Mouse (Mus musculus): ENCODE data around the gene Pdzd7.

Gene Pdzd7

DNA sequence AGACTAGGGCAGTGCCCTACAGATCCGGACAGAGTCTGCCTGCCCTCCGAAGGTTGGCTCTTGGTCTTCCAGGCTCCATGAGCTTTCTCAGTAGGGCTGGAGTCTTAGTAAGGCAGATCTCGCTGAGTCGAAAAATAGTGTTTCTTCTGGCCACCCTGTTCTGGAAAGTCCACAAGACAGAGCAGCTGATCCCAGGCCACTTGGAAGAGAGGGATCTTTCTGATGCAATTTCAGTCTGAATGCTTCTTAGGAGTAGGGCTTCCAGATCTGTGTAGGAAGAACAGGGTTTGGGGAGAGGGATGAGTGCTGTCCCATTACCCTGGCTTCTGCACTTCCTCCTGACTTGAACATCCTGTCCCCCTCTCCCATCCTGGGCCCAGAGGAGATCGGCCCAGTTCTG, at the start of gene Pdzd7:
Gene Pdzd7, minus strand, starts transcription at position 67 of the 400 bp plus-strand sequence.
- no peak for DNase-seq

GRCm38 (mm10) chr19:45081841-45082550, 36.5 kb upstream of the Pdzd7 start:
- peak; percentile 58 for DNase-seq

- DNase-seq, result peak; percentile 67
These were observed 35.8 kb upstream of the Pdzd7 start for GRCm38 (mm10) chr19:45081279-45081678.

- no peak for DNase-seq
These were observed 35.2 kb upstream of the Pdzd7 start for GRCm38 (mm10) chr19:45080711-45081110.

DNA sequence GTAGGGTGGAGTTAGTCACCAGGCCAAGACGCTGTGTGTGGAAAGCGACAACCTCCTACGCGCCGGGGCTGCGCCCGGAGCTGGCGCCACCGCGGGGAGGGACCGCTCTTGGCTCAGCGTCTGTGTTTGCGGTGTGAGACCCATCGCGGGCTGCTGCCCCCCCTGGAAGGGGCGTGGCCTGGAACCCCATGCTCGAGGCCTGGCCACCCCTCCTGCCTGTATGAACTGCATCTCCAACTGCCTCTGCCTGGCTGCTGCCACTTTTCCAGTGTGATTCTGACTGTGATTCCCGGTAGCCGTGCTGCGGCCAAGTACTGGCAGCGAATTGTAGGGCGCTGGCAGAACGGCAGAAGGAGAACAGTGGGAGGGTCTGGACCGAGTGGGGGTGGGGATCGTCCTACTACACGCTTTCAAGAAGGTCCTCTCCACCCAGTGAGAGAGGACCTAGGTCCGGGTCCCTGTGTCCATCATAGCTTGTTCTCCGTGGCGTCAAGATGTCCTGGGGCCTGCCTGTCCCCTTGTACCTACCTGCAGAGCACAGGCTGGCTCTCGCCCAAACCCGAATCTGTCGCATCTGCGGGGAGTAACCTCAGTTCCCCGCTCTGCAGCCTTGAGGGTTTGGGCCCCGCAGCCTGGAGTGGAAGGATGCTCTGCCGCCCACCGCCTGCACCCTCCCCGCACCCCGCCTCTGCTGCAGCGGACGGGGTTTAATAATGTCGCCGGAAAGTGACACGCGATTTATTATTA, 34.4 kb upstream of the Pdzd7 start:
- peak; percentile 76 for DNase-seq

GRCm38 (mm10) chr19:45078971-45079764, 33.7 kb upstream of the Pdzd7 start:
- DNase-seq, result peak; percentile 27

DNA sequence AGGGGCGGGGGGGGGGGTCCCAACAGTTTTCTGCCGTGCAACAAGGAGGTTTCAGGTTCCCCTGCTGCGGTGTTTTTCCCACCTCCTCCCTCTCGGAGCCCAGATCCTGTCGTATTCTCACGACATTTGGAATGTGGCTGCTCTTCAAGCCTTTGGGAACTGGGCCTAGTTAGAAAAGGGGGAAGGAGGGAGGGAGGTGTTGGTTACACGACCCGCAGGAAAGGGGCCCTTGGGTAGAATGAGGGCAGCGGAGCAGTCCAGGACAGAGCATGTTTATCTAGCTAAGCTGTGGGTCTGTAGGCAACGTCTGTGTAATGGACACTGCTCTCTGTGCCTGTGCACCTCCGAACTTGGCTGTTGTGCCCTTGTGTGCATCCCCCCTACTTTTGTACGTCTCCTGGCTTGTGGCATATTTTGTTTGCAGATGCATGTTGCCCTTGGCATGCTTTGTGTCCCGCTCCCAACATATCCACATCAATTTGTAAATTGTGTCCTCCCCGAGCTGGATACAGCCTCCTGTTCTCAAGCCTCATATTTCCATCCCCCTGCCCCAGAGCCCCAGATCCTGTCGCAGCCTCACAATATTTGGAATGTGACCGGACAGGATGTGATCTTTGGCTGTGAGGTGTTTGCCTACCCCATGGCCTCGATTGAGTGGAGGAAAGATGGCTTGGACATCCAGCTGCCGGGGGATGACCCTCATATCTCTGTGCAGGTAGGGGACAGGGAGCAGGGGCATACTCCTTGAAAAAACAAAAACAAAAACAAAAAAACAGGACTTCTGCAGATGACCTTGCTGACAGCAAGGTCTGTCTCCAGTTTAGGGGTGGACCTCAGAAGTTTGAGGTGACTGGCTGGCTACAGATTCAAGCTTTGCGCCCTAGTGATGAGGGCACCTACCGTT, 32.5 kb upstream of the Pdzd7 start:
- DNase-seq, result no peak

GRCm38 (mm10) chr19:45076586-45077510, 31.3 kb upstream of the Pdzd7 start:
- peak; percentile 62 for DNase-seq

DNA sequence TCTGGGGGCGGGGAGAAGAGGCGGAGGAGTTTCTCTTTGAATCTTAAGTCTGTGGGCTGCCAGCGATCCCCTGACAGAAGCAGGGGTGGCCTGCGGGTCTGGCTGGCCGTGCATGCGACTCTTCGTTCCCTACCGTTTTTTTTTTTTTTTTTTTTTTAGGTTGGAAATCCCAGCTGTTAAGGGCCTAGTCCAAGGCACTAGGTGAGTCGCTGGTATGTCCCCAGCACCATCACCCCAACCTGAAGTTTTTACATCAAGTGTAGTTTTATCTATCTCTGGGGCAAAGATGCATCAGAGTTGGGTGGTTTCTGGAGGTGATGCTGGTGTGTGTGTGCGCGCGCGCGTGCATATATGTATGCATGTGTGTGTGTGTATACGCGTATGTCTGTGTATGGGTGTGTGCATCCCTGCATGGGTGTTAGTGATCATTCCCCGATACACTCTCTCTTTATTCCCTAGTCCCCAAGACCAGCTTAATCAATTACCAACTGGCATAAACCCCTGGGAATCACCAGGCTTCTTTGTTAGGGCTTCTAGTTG, 30.6 kb upstream of the Pdzd7 start:
- no peak for DNase-seq

- peak; percentile 24 for DNase-seq
These were observed 30.0 kb upstream of the Pdzd7 start for GRCm38 (mm10) chr19:45075323-45076035.

DNA sequence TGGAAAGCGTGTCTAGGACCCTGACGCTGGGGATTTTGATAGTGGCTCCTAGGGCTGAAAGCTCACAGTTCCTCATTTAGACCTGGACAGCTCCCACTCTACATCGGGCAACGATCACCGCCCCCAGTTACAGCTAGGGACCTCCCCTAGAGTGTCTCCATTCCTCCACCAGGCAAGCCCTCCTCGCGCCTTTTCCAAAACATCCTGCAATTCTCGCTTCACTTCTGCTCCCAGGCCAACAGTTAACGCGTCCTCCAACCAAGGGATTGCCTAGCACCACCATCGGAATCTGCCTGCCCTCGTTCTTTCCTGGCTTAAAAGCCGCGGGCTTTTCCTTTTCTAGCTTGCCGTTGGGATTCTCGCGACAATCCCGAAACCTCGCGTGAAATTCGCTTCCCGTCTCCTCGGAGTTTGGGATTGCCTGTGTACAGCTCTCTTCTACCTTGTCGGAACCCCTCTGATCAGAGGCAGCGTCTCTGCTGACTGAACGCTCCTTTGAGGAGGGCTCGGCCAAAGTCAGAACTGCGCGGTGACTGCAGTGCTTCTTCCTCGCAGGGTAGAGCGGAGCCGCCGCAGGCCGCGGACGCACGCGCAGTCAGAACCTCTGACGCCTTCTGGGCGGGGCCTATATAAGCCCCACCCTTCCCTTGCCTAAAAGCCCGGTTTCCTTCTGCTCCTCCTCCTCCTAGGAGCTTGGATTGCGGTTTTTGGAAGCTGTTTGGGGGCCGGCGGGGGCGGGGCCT, 29.2 kb upstream of the Pdzd7 start, which contains the start of gene Kazald1:
Gene Kazald1, plus strand, starts transcription at position 662 of the 743 bp plus-strand sequence.
- peak; percentile 96 for DNase-seq

- peak; percentile 77 for DNase-seq
These were observed 28.5 kb upstream of the Pdzd7 start for GRCm38 (mm10) chr19:45073871-45074542.

DNA sequence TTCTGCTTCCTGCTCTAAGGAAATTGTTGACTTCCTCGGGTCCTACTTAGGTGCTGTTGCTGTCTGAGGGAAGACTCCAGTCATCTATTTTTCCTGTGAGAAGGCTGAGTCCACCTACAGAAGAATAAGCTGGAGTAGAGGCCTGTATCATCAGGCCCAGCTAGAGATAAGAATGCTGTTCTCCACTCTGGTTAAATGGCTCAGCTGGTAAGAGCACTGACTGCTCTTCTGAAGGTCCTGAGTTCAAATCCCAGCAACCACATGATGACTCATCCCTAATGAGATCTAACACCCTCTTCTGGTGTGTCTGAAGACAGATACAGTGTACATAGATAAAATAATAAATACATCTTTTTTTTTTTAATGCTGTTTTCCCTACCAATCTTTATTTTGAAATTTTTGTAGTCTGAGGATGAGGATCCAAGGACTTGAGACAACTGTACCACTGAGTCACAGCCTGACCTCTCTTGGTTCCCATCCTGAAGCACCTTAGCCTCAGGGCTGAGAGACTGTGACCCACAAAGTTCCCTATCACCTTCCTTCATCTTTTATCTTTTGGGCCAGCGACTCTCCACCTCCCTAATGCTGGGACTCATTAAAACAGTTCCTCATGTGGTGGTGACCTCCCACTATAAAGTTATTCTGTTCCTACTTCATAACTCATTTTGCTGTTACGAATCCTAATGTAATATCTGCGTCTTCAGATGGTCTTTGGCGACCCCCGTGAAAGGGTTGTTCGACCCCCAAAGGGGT, 22.4 kb upstream of the Pdzd7 start:
- no peak for DNase-seq

- DNase-seq, result no peak
These were observed 21.7 kb upstream of the Pdzd7 start for GRCm38 (mm10) chr19:45067170-45067569.

DNA sequence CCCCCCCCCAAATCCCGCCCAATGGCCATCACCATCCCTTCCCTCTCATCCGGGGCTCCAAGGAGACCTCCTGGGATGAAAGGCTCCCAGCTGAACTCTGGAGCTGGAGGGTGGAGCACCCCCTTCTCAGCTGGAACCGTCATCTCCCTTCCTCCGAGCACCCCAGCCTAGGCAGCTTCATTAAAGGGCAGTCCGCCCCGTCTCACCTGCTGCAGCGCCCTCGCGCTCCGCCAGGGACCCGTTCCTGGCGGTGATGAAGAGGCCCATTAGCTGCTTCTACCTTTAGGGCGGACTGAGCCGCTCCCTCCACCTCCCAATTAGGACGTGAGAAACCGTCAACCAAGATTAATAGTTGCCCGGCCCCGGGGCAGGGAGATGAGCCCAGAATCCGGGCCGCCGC, 19.7 kb upstream of the Pdzd7 start:
- no peak for DNase-seq

DNA sequence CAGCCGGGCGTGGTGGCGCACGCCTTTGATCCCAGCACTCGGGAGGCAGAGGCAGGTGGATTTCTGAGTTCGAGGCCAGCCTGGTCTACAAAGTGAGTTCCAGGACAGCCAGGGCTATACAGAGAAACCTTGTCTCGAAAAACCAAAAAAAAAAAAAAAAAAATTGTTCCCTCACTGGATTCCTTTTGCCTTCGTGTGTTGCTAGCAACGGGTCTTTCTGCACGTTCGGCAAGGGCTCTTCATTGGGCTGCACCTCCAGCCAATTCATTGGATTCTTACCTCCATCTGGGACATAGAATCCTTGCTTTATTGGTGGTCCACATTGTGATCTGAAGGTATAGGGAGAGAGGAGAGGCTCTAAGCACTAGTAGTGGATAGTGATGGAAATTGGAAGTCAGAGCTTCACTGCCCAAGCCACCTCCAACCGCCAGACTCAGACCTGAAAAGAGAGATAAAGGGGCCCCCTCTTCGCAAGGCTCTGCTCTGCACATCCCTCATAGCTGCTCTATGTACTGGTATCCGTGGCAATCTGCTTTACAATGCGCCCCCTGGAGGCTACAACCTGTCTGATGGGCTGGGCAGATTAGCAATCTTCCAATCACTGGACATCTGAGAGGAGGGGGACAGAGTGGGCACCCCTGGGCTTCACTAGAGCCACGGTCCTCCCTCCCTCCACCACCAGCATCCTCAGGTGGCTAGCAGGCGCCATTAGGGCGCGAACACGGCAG, 18.2 kb upstream of the Pdzd7 start:
- DNase-seq, result peak; percentile 48

DNA sequence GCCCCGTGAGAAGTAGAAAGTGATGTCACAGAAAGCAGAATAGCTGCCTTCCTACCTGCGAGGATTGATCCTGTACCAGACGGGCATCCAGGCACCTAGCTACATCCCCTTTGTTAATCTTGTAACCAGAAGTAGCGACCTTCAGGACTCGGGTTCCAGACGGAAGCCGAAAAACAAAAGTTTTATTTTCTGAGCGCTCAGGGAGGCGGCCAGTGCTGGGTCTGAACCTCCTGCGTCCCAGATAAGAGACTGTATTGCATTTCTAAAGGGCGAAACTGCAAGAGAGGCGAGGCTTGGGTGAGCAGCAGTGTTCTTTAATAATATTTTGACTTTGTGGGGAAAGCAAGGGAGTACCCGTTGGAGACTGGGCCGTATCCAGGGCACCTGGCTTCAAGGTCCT, 13.3 kb upstream of the Pdzd7 start:
- no peak for DNase-seq

Measured in kidney, postnatal 14 days (tissue).